Mouse (Mus musculus): ENCODE results near the gene Igsf21. TPM values are rescaled to one million over a fixed set of nuclear protein-coding genes. Genes with fewer than 3 reads are reported as not detected.

Gene Igsf21
- polyA plus RNA-seq, 1 experiment, result 0.02 TPM

GRCm38 (mm10) chr4:140069563-140070330 is 176.8 kb downstream of the Igsf21 start:
- TF ChIP-seq GATA1 (IDR thresholded peaks at IDR 0.05; ENCODE audit: low read length), result no peak
- TF ChIP-seq TAL1 (IDR thresholded peaks at IDR 0.05; ENCODE audit: low read length), result no peak

GRCm38 (mm10) chr4:140068468-140068867 is 178.1 kb downstream of the Igsf21 start:
- Histone ChIP-seq H3K27me3 (ENCODE audit: control insufficient read depth) (no peaks in the 10 kb centered on the region), H3K9me3 (ENCODE audit: control insufficient read depth, low read length) (peaks cover 51% of the 10 kb centered on the region), H3K36me3 (ENCODE audit: control insufficient read depth) (no peaks in the 10 kb centered on the region)

More at GRCm38 (mm10) chr4:140069563-140070330, 176.8 kb downstream of the Igsf21 start:
- Histone ChIP-seq H3K9me3 (ENCODE audit: control insufficient read depth, low read length) (peaks cover 40% of the 10 kb centered on the region), H3K4me1 (ENCODE audit: control insufficient read depth) (no peaks in the 10 kb centered on the region), H3K36me3 (ENCODE audit: control insufficient read depth) (no peaks in the 10 kb centered on the region), H3K4me3 (replicated peaks) (no peak overlapping the region), H3K27me3 (ENCODE audit: control insufficient read depth) (no peaks in the 10 kb centered on the region)

DNA sequence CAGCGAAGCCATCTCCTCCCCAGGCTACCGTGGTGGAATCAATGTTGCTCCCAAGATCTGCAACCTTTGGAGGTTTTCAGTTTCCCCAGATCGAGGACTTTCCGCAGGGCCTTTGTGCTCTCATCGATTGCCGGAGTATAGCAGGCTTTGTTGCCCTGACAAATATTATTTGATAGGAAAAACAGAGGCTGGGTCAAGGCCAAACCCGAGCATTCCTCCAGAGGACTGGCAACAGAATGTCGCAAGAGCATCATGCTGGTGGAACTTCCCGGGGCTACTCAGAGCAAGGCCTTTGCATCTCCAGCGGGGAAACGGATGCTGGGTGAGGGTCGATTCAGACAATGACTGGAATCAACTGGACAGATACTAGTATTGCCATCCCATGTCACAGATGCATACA is 180.6 kb downstream of the Igsf21 start:
- H3K4me1 ChIP-seq (ENCODE audit: control insufficient read depth), result no peaks in the 10 kb centered on the region
- no peak overlapping the region for H3K4me3 ChIP-seq (replicated peaks)
- H3K9me3 ChIP-seq (ENCODE audit: control insufficient read depth, low read length), result peaks cover 69% of the 10 kb centered on the region
- no peaks in the 10 kb centered on the region for H3K27me3 ChIP-seq (ENCODE audit: control insufficient read depth)
- H3K36me3 ChIP-seq (ENCODE audit: control insufficient read depth), result no peaks in the 10 kb centered on the region
- no peak for TF ChIP-seq GATA1 (IDR thresholded peaks at IDR 0.05; ENCODE audit: low read length)
- no peak for TF ChIP-seq TAL1 (IDR thresholded peaks at IDR 0.05; ENCODE audit: low read length)

More at GRCm38 (mm10) chr4:140068468-140068867, 178.1 kb downstream of the Igsf21 start:
- TF ChIP-seq TAL1 (IDR thresholded peaks at IDR 0.05; ENCODE audit: low read length) (no peak), GATA1 (IDR thresholded peaks at IDR 0.05; ENCODE audit: low read length) (no peak)
- H3K4me3 ChIP-seq (replicated peaks), result no peak overlapping the region
- no peaks in the 10 kb centered on the region for H3K4me1 ChIP-seq (ENCODE audit: control insufficient read depth)

GRCm38 (mm10) chr4:140063153-140063671 is 183.4 kb downstream of the Igsf21 start:
- H3K36me3 ChIP-seq (ENCODE audit: control insufficient read depth), result no peaks in the 10 kb centered on the region
- TF ChIP-seq TAL1 (IDR thresholded peaks at IDR 0.05; ENCODE audit: low read length) (no peak), GATA1 (IDR thresholded peaks at IDR 0.05; ENCODE audit: low read length) (no peak)
- H3K27me3 ChIP-seq (ENCODE audit: control insufficient read depth), result no peaks in the 10 kb centered on the region
- no peak overlapping the region for H3K4me3 ChIP-seq (replicated peaks)
- no peaks in the 10 kb centered on the region for H3K4me1 ChIP-seq (ENCODE audit: control insufficient read depth)
- peaks cover 77% of the 10 kb centered on the region for H3K9me3 ChIP-seq (ENCODE audit: control insufficient read depth, low read length)

DNA sequence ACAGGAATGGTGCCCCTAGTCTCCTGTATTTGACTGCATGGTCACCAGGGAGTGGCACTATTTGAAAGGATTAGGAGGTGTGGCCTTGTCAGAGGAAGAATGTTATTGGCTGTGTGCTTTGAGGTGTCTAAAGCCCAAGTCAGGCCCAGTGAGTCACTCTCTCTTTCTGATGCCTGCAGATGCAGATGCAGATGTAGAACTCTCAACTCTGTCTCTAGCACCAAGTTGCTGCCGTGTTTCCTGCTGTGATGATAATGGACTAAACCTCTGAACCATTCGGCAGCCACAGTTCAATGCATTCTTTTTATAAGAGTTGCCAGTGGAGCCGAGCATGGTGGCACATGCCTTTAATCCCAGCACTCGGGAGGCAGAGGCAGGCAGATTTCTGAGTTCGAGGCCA is 186.3 kb downstream of the Igsf21 start:
- Histone ChIP-seq H3K36me3 (ENCODE audit: control insufficient read depth) (no peaks in the 10 kb centered on the region), H3K4me3 (replicated peaks) (no peak overlapping the region), H3K4me1 (ENCODE audit: control insufficient read depth) (no peaks in the 10 kb centered on the region), H3K9me3 (ENCODE audit: control insufficient read depth, low read length) (peaks cover 58% of the 10 kb centered on the region), H3K27me3 (ENCODE audit: control insufficient read depth) (no peaks in the 10 kb centered on the region)
- no peak for TF ChIP-seq GATA1 (IDR thresholded peaks at IDR 0.05; ENCODE audit: low read length)
- TF ChIP-seq TAL1 (IDR thresholded peaks at IDR 0.05; ENCODE audit: low read length), result no peak

- Histone ChIP-seq H3K4me1 (ENCODE audit: control insufficient read depth) (no peaks in the 10 kb centered on the region), H3K27me3 (ENCODE audit: control insufficient read depth) (no peaks in the 10 kb centered on the region), H3K36me3 (ENCODE audit: control insufficient read depth) (no peaks in the 10 kb centered on the region), H3K9me3 (ENCODE audit: control insufficient read depth, low read length) (peaks cover 59% of the 10 kb centered on the region), H3K4me3 (replicated peaks) (no peak overlapping the region)
- TF ChIP-seq TAL1 (IDR thresholded peaks at IDR 0.05; ENCODE audit: low read length), result no peak
- no peak for TF ChIP-seq GATA1 (IDR thresholded peaks at IDR 0.05; ENCODE audit: low read length)
Measured at GRCm38 (mm10) chr4:140053042-140053441, 193.5 kb downstream of the Igsf21 start.

DNA sequence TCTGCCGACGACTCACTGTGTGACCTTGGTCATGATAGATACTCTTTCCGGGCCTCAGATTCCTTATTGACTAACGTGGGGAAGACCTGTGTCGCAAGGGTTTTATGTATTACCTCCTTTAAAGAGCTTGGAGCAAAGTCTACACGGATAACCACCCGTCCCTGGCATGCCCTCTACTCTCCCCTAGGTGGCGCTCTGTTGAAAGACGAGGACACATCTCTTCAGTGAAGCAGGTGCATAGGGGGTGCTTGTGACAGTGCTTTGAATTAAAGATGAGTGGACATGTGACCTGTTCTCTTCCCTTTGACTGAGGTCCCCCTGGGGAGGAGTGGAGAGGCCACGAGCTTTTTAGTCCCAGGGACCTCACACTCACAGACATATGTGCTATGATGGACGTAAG is 194.0 kb downstream of the Igsf21 start:
- Histone ChIP-seq H3K4me1 (ENCODE audit: control insufficient read depth) (no peaks in the 10 kb centered on the region), H3K9me3 (ENCODE audit: control insufficient read depth, low read length) (peaks cover 59% of the 10 kb centered on the region), H3K27me3 (ENCODE audit: control insufficient read depth) (no peaks in the 10 kb centered on the region), H3K4me3 (replicated peaks) (no peak overlapping the region), H3K36me3 (ENCODE audit: control insufficient read depth) (no peaks in the 10 kb centered on the region)
- TF ChIP-seq GATA1 (IDR thresholded peaks at IDR 0.05; ENCODE audit: low read length) (no peak), TAL1 (IDR thresholded peaks at IDR 0.05; ENCODE audit: low read length) (no peak)

DNA sequence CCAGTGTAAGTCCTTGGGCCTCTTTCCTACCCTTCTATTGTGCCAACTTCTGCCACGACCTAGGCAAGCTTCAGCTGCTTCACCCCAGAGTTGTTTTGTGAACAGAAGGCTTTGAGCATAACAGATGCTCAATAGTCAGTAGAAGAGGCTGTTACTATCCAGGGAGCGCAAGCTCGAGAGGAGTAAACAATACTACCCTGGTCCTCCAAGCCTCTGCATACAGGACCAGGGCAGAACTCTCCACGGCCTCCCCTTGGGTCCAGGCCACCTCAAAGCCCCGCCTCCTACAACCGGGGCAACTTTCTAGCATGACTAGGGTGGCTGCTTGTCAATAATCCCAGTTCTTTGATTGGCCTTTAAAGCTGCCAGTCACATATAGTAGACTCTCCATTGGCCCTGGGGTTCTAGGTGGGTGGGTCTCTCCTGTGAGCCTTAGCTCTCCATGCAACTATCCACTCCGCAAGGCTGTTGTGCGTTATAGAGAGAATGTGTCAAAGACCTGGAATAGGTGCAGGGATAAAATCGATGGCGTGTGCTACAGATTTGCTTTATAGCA is 198.7 kb downstream of the Igsf21 start:
- no peaks in the 10 kb centered on the region for H3K36me3 ChIP-seq (ENCODE audit: control insufficient read depth)
- H3K27me3 ChIP-seq (ENCODE audit: control insufficient read depth), result no peaks in the 10 kb centered on the region
- no peak overlapping the region for H3K4me3 ChIP-seq (replicated peaks)
- TF ChIP-seq TAL1 (IDR thresholded peaks at IDR 0.05; ENCODE audit: low read length), result no peak
- no peak for TF ChIP-seq GATA1 (IDR thresholded peaks at IDR 0.05; ENCODE audit: low read length)
- peaks cover 59% of the 10 kb centered on the region for H3K9me3 ChIP-seq (ENCODE audit: control insufficient read depth, low read length)
- H3K4me1 ChIP-seq (ENCODE audit: control insufficient read depth), result no peaks in the 10 kb centered on the region

GRCm38 (mm10) chr4:140043953-140044352 is 202.6 kb downstream of the Igsf21 start:
- H3K9me3 ChIP-seq (ENCODE audit: control insufficient read depth, low read length), result peaks cover 42% of the 10 kb centered on the region
- no peak for TF ChIP-seq TAL1 (IDR thresholded peaks at IDR 0.05; ENCODE audit: low read length)
- TF ChIP-seq GATA1 (IDR thresholded peaks at IDR 0.05; ENCODE audit: low read length), result no peak

More at GRCm38 (mm10) chr4:140043953-140044352, 202.6 kb downstream of the Igsf21 start:
- H3K36me3 ChIP-seq (ENCODE audit: control insufficient read depth), result no peaks in the 10 kb centered on the region
- H3K4me1 ChIP-seq (ENCODE audit: control insufficient read depth), result no peaks in the 10 kb centered on the region
- H3K27me3 ChIP-seq (ENCODE audit: control insufficient read depth), result peaks cover 9% of the 10 kb centered on the region
- no peak overlapping the region for H3K4me3 ChIP-seq (replicated peaks)
